Mouse (Mus musculus) neural tube, embryonic 15.5 days (tissue): ENCODE data around the gene Armc8. TPM values are rescaled to one million over a fixed set of nuclear protein-coding genes. Genes with fewer than 3 reads are reported as not detected.

Experiments
- ATAC-seq: fragments of 200-750 bp; cut with Nextera tagmentation; 2 replicates; pipeline ENCODE4 v1.8.0; 2017; ENCODE audit warnings: mild to moderate bottlenecking, moderate TSS enrichment, moderate library complexity; ENCODE audit not compliant: low FRiP score
- H3K27ac ChIP-seq: fragments of 300-500 bp; sonication (generic); replicated peaks from 2 replicates; pipeline ENCODE4 v1.5.1; 2015; ENCODE audit warnings: mild to moderate bottlenecking, inconsistent platforms
- H3K27me3 ChIP-seq: fragments of 300-500 bp; sonication (generic); replicated peaks from 2 replicates; pipeline ENCODE4 v1.6.1; 2015; ENCODE audit warnings: inconsistent platforms
- H3K36me3 ChIP-seq: fragments of 300-500 bp; sonication (generic); 2 replicates; pipeline ENCODE4 v1.6.1; 2015; ENCODE audit warnings: inconsistent platforms
- H3K4me1 ChIP-seq: fragments of 300-500 bp; sonication (generic); 2 replicates; pipeline ENCODE4 v1.6.1; 2015; ENCODE audit warnings: inconsistent platforms
- H3K4me2 ChIP-seq: fragments of 300-500 bp; sonication (generic); 2 replicates; pipeline ENCODE4 v1.6.1; 2015; ENCODE audit warnings: inconsistent platforms, mild to moderate bottlenecking, moderate library complexity
- H3K4me3 ChIP-seq: fragments of 300-500 bp; sonication (generic); replicated peaks from 2 replicates; pipeline ENCODE4 v1.5.1; 2015; ENCODE audit warnings: mild to moderate bottlenecking, inconsistent platforms
- H3K9ac ChIP-seq: fragments of 300-500 bp; sonication (generic); replicated peaks from 2 replicates; pipeline ENCODE4 v1.6.1; 2015; ENCODE audit warnings: mild to moderate bottlenecking, inconsistent platforms
- H3K9me3 ChIP-seq: fragments of 300-500 bp; sonication (generic); replicated peaks from 2 replicates; pipeline ENCODE4 v1.6.1; 2016; ENCODE audit warnings: inconsistent platforms
- WGBS: fragments of 180-500 bp; shearing (Covaris S2); methylation state at CpG from one replicate; pipeline ENCODE4 v1.1.7; 2015; ENCODE audit warnings: mixed read lengths; 5-methylcytosine and 5-hydroxymethylcytosine counted together
- polyA plus RNA-seq: library from polyadenylated mRNA; unstranded; fragments of >200 nt; fragmentation: Nextera tagmentation; extraction: Ambion mirVana; gene quantifications from 2 replicates; pipeline ENCODE4 v1.2.1, GENCODE M21; 2015

Gene Armc8
- polyA plus RNA-seq, 1 experiment from 2014 or later: 73.8 TPM

GRCm38 (mm10) chr9:99441647-99442433 is 126.9 kb downstream of the Armc8 start:
- no peak overlapping the region for H3K9ac ChIP-seq
- H3K27me3 ChIP-seq: peaks cover 9% of the 10 kb centered on the region
- H3K9me3 ChIP-seq: no peaks in the 10 kb centered on the region
- H3K4me3 ChIP-seq: no peak overlapping the region
- no peak overlapping the region for H3K4me2 ChIP-seq
- 95% methylated on average over 4 of the region's 4 CpGs for WGBS
- peaks cover 20% of the 10 kb centered on the region for H3K4me1 ChIP-seq
- no peaks in the 10 kb centered on the region for H3K36me3 ChIP-seq
- no peak overlapping the region for H3K27ac ChIP-seq
- no peak for ATAC-seq

DNA sequence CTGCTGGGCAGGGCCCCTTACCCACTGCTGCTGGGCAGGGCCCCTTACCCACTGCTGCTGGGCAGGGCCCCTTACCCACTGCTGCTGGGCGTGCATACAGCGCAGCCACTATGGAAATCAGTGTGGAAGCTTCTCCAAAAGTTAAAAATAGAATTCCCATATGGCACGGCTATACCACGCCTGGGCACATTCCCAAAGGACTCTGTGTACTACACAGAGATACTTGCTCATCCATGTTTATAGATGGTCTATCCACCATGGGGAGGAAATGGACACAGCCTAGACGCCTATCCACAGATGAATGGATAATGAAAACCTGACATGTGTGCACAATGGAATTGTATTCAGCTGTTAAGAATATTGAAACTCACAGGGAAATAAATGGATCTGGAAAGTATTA is 127.8 kb downstream of the Armc8 start:
- no peak for ATAC-seq
- Histone ChIP-seq H3K9ac (no peak overlapping the region), H3K4me1 (peaks cover 21% of the 10 kb centered on the region), H3K4me2 (no peak overlapping the region), H3K27ac (no peak overlapping the region), H3K36me3 (no peaks in the 10 kb centered on the region), H3K9me3 (no peaks in the 10 kb centered on the region), H3K4me3 (no peak overlapping the region), H3K27me3 (peaks cover 9% of the 10 kb centered on the region)
- WGBS: 72% methylated on average over 5 of the region's 5 CpGs

DNA sequence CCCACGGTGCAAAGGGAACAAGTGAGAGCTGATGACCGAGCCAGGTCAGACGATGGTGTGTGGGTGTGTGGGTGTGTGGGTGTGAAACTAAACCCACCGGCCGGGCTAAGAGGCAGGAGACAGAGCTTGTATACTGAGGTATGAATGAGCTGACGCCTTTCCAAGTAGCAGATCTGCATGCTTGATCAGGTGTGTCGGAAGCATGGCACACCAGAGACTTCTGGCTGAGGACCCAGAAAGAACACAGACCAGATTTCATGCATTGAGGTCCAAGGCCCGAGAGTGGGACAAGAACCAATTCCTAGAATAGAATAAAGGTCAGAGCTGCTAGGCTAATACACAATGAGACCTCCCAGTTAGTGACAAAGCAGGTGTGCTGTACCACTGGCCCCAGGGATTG is 129.6 kb downstream of the Armc8 start:
- Histone ChIP-seq H3K9me3 (no peaks in the 10 kb centered on the region), H3K4me3 (no peak overlapping the region), H3K9ac (no peak overlapping the region), H3K36me3 (no peaks in the 10 kb centered on the region), H3K4me1 (peaks cover 27% of the 10 kb centered on the region), H3K27ac (no peak overlapping the region), H3K27me3 (peaks cover 9% of the 10 kb centered on the region), H3K4me2 (no peak overlapping the region)
- no peak for ATAC-seq
- 83% methylated on average over 8 of the region's 8 CpGs for WGBS

GRCm38 (mm10) chr9:99437781-99438565 is 130.7 kb downstream of the Armc8 start:
- H3K36me3 ChIP-seq: no peaks in the 10 kb centered on the region
- peak overlapping the region; percentile 91 for H3K4me2 ChIP-seq
- 82% methylated on average over 12 of the region's 12 CpGs for WGBS
- H3K27me3 ChIP-seq: peaks cover 9% of the 10 kb centered on the region
- no peak overlapping the region for H3K27ac ChIP-seq
- H3K9me3 ChIP-seq: no peaks in the 10 kb centered on the region
- peaks cover 37% of the 10 kb centered on the region for H3K4me1 ChIP-seq
- no peak overlapping the region for H3K4me3 ChIP-seq
- no peak overlapping the region for H3K9ac ChIP-seq
- ATAC-seq: no peak

DNA sequence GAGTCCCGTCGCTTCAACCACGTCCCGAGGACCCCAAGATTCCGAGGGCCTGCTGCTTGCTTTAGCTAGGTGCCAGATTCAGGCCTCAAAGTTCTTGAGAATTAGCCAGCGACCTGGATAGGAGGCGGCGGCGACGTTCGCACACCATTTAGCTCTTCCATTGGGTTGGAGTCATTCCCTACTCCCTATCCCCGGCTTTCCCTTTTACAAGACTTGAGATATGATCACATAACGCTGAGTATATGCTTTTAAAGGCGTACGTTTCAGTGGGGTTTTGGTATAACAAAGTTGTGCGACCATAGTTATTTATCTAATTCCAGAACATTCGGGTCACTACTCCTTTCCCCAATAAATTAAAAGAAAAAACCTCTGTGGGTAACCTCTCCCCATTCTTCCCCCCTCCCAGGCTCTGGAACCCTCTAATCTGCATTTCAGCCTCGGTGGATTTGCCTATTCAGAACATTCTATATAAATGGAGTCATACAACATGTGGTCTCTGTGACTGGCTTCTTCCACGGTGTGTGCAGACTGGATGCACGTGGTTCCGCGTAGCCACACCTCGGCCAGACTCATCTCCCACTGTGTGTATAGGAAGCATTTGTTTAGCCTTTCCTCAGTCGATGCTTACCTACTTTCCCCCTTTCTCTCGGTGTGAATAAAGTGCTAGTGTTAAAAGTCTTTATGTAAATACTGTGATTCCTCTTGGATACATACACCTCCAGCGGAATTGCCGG is 131.5 kb downstream of the Armc8 start, which contains the start of gene Mras:
Gene Mras (minus strand): TSS at position 351 of the 734 bp plus-strand sequence.
- no peaks in the 10 kb centered on the region for H3K36me3 ChIP-seq
- H3K4me2 ChIP-seq: peak within 1 kb of the TSS; percentile 91
- WGBS: 15% methylated on average over 27 of the region's 27 CpGs
- peak within 1 kb of the TSS; percentile 83 for H3K4me3 ChIP-seq
- H3K9me3 ChIP-seq: no peaks in the 10 kb centered on the region
- ATAC-seq: peak; percentile 6; the same call in 1 of the 2 replicates
- H3K27me3 ChIP-seq: peaks cover 9% of the 10 kb centered on the region
- peak within 1 kb of the TSS; percentile 92 for H3K27ac ChIP-seq
- H3K9ac ChIP-seq: peak within 1 kb of the TSS; percentile 93
- H3K4me1 ChIP-seq: peaks cover 44% of the 10 kb centered on the region

- Histone ChIP-seq H3K9ac (peak overlapping the region; percentile 93), H3K4me1 (peaks cover 44% of the 10 kb centered on the region), H3K36me3 (no peaks in the 10 kb centered on the region), H3K27me3 (peaks cover 9% of the 10 kb centered on the region), H3K4me3 (peak overlapping the region; percentile 83), H3K9me3 (no peaks in the 10 kb centered on the region), H3K4me2 (peak overlapping the region; percentile 91), H3K27ac (peak overlapping the region; percentile 92)
- under 1% methylated on average over 85 of the region's 86 CpGs for WGBS
- peak; percentile 78 for ATAC-seq
These were observed 132.3 kb downstream of the Armc8 start for GRCm38 (mm10) chr9:99436182-99437030.

GRCm38 (mm10) chr9:99435619-99436181 is 133.0 kb downstream of the Armc8 start:
- WGBS: 12% methylated on average over 16 of the region's 16 CpGs
- peak overlapping the region; percentile 93 for H3K9ac ChIP-seq
- peak overlapping the region; percentile 91 for H3K4me2 ChIP-seq
- no peaks in the 10 kb centered on the region for H3K36me3 ChIP-seq
- peak overlapping the region; percentile 83 for H3K4me3 ChIP-seq
- H3K27me3 ChIP-seq: peaks cover 9% of the 10 kb centered on the region
- peaks cover 44% of the 10 kb centered on the region for H3K4me1 ChIP-seq
- H3K27ac ChIP-seq: peak overlapping the region; percentile 92
- H3K9me3 ChIP-seq: no peaks in the 10 kb centered on the region
- peak; percentile 55 for ATAC-seq

GRCm38 (mm10) chr9:99434892-99435618 is 133.6 kb downstream of the Armc8 start:
- Histone ChIP-seq H3K4me3 (peak overlapping the region; percentile 83), H3K4me1 (peaks cover 44% of the 10 kb centered on the region), H3K4me2 (peak overlapping the region; percentile 91), H3K9me3 (no peaks in the 10 kb centered on the region), H3K36me3 (no peaks in the 10 kb centered on the region), H3K9ac (peak overlapping the region; percentile 93), H3K27me3 (peaks cover 9% of the 10 kb centered on the region), H3K27ac (peak overlapping the region; percentile 92)
- 15% methylated on average over 14 of the region's 14 CpGs for WGBS
- peak; percentile 51; the same call in 1 of the 2 replicates for ATAC-seq

DNA sequence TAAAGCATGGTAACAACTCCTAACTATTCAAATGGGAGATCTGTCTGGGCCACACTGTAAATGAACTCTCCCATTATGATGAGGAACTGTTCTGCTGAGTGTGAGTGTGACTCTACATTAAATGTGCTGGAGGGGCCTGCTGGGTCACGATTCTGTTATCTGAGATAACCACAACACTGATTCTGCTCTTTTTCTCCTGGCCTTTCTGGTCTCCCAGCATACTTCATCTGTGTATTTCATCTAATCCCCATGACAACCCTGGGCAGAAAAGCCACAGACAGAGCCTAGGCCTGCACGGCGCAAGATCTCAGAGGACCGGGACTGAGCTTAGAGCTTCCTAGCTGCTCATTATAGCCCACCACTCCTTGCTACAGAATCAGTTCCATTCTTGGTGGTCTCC is 136.2 kb downstream of the Armc8 start:
- no peak for ATAC-seq
- no peak overlapping the region for H3K9ac ChIP-seq
- 92% methylated on average over 4 of the region's 4 CpGs for WGBS
- no peaks in the 10 kb centered on the region for H3K27me3 ChIP-seq
- peaks cover 39% of the 10 kb centered on the region for H3K4me1 ChIP-seq
- H3K27ac ChIP-seq: no peak overlapping the region
- H3K4me2 ChIP-seq: no peak overlapping the region
- H3K4me3 ChIP-seq: no peak overlapping the region
- H3K36me3 ChIP-seq: no peaks in the 10 kb centered on the region
- no peaks in the 10 kb centered on the region for H3K9me3 ChIP-seq

DNA sequence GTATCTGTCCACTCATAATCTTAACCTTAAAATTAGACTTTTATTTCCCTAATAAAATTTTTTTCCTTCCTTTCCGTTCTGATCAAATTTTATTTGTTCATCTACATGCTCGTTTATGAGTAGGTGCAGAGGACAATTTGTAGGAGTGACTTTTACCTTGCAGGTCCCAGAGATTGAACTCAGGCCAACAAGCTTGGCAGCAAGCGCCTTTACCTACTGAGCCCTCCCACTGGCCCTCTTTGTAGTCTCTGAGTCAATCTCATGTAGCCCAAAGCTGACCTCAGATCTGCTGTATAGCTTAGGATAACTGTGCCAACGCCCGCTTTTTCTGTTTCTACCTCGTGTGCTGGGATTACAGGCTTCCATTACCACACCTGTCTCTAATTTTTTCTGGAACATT is 136.7 kb downstream of the Armc8 start:
- no peak for ATAC-seq
- 79% methylated on average over 6 of the region's 6 CpGs for WGBS

More for the DNA sequence above, 136.7 kb downstream of the Armc8 start:
- H3K9me3 ChIP-seq: no peaks in the 10 kb centered on the region
- H3K9ac ChIP-seq: no peak overlapping the region
- H3K27me3 ChIP-seq: no peaks in the 10 kb centered on the region
- peaks cover 34% of the 10 kb centered on the region for H3K4me1 ChIP-seq
- H3K4me2 ChIP-seq: no peak overlapping the region
- H3K27ac ChIP-seq: no peak overlapping the region
- H3K36me3 ChIP-seq: no peaks in the 10 kb centered on the region
- no peak overlapping the region for H3K4me3 ChIP-seq
